Mouse (Mus musculus): ENCODE measurements around the gene Hibch.

Hibch gene

GRCm38 (mm10) chr1:52844782-52845665 lies at the start of gene Hibch:
Gene Hibch, plus strand, starts transcription at chr1:52844929.
- peak; percentile 85 for DNase-seq (ENCODE audit: low spot score)

- no peak for DNase-seq (ENCODE audit: low spot score)
Measured at GRCm38 (mm10) chr1:52795927-52796326, 48.8 kb upstream of the Hibch start.

DNA sequence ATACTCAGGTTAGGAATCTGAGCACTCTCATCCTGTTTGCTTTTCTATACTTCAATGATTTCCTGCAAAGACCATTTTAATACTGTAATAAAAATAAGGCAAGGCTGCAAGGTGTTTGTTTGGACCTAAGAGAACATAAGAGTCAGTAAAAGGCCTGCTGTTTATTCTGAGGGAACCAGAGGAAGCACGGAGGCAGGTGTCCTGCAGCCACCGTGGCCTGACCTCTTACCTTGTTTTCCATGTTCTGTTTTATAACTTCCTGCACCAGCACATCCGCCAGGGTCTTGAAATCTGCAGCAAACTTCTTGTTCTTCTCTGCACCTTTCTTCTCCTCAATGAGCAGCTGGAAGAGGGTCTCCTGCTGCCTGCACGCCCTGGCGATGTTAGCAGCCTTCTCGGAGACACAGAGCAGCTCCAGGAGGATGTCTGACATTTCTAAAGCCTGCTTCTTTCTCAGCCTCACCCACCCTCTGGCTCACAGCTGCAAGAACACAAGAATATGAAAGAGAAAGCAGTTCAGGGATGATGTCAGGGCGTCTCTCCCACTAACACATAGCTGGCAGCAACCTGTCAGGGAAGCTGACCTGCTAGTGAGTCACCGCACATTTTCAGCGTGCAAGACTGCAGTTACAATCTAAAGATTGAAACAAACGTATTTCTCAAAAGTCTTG lies 45.5 kb upstream of the Hibch start:
- no peak for DNase-seq (ENCODE audit: low spot score)

GRCm38 (mm10) chr1:52799772-52800171 lies 45.0 kb upstream of the Hibch start:
- no peak for DNase-seq (ENCODE audit: low spot score)

GRCm38 (mm10) chr1:52800340-52800740 lies 44.4 kb upstream of the Hibch start:
- DNase-seq (ENCODE audit: low spot score), result no peak

DNA sequence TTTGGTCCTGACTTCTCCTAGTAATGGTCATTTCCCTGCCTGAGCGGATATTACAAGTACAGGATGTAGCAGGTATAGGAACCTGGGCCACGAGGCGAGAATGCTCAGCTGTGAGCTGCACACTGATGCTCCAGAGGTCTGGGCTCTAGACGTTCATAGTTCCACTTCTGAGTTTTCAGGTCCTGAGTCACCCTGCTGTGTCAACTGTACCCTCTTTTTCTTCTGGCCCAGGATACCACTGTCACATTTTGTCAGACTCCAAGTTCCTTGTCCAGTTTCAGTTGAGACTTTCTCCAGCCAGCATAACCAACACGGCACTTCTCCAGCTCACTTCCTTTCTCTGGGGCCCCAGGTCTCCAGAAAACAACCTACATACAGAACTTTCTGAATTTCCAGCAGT lies 43.1 kb upstream of the Hibch start:
- no peak for DNase-seq (ENCODE audit: low spot score)

GRCm38 (mm10) chr1:52802406-52802975 lies 42.2 kb upstream of the Hibch start:
- DNase-seq (ENCODE audit: low spot score), result no peak

DNA sequence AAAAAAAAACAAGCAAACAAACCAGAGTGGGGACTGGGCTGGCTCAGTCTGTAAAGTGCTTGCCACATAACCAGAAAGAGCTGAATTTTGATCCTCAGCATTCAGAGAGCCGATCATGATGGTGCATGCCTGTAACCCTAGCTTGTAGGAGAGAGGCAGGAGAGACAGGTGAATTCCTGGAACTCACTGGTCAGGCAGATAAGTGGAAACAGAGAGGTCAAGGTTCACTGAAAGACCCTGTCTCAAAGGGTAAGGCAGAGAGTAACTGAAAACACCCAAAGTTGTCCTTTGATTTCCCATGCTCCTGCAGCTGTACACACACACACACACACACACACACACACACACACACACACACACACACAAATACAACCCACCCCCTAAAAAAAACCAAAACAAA lies 39.7 kb upstream of the Hibch start:
- no peak for DNase-seq (ENCODE audit: low spot score)

DNA sequence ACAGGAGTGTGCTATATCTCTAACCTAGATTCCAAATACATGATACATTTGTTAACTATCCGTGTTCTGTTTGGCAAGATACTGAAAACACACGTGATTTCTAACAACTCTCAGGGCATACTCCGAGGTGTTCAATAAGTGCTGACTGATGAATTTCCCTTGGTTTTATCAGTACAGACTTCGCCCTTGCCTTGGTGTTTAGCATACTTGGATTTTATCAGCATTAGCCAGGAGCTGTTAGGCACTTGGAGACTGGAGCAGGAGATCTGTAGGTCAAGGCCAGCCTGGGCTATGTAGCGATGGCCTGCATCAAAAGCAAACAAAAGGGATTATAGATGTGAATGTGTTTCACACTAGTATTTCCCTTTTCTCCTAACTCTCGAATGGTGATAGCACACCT lies 36.3 kb upstream of the Hibch start:
- DNase-seq (ENCODE audit: low spot score), result no peak

GRCm38 (mm10) chr1:52816232-52816891 lies 28.4 kb upstream of the Hibch start:
- DNase-seq (ENCODE audit: low spot score), result no peak

DNA sequence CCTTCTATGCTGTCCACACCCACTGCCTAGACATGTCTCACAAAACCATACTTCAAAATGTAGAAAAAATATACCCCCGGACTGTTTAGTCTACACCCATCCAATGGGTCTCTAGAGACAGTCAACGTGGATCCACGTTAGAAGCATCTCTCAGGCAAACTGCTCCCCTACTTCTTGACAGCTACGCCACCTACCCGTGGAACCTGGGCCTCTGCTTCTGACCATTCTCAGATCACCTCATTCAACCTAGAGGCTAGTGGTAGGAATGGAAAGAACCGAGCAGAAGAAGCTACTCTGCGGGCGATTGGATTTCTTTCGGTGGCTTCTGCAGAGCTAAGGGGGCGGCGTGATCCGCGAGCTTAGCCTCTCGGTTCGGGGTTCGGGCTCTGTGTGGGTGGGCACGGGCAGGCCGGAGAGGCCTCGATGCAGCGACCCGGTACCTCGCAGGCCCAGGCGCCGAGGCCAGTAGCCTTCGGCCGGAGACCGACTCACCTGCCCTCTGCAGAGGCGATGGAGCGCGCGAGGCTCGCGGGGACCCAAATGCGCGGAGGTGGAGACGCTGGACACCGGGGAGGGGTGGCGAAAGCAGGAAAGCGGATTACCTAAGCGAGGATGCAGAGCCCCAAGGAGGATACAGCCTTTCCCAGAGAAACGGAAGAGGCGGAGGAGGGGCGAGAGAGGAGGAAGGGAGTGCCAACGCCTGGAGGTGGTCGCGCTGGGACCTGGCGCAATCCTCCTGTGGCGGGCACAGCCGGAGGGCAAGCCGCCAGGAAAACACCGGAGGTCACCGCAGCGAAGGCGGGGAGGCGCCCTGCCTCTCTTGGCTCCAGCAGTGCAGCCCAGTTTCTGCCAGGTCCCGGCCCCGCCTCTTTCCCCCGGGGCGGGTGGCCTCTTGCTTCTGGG lies 27.6 kb upstream of the Hibch start, which contains the start of gene Inpp1:
Inpp1 (minus strand) TSS at position 779 of the 903 bp plus-strand sequence.
- DNase-seq (ENCODE audit: low spot score), result no peak

DNA sequence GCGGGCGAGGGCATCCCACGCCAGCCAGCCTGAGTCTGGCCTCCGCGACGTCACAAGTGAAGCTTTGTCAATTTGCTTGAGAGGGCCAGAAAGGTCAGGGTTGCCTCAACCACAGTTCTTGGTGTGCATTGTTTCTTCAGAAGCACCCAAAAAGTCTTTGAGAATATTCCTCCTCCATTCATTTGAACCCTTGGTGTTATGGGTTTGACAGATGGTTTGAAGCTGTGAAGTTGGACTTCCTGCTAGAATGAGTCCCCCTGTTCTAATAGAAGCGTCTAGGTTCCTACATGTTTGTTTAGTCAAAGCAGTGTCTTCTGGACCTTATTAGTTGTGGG lies 26.9 kb upstream of the Hibch start:
- DNase-seq (ENCODE audit: low spot score), result no peak

DNA sequence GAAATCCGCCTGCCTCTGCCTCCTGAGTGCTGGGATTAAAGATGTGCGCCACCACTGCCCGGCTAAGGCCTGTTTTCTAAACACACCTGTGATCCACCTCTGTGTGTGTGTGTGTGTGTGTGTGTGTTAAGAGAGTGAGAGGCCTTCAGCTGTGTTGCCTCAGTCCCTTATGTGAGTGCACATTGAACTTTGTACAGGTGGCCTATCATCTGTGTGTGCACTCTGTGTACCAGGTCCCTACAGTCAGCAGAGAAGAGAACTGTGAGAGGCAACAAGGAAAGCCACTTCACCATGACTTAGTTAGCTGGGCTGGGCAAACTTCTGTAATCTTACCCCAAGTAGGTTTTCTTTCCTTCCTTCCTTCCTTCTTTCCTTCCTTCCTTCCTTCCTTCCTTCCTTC lies 5.6 kb upstream of the Hibch start:
- no peak for DNase-seq (ENCODE audit: low spot score)

GRCm38 (mm10) chr1:52844354-52844753 lies 375 bp upstream of the Hibch start:
- DNase-seq (ENCODE audit: low spot score), result no peak

- DNase-seq (ENCODE audit: low spot score), result no peak
Measured at GRCm38 (mm10) chr1:52846556-52846955, 1.8 kb downstream of the Hibch start.

DNA sequence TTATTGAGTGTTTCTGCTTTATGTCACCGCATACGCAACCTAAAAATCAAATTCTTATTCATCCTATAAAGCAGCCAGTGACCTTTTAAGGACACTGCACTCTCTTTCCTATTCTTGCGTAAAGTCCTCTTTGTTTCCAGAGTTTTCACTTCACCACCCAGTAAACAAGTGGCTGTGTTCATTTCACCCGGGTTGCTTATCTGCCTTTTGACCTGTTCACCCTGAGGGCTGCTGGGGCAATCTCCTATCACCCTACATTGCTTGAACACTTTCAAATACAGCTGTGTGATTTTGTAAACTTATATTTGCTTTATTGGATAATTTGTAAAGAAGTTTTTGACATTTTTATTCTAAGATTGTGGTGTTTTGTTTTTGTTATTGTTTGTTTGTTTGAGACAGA lies 4.7 kb downstream of the Hibch start:
- no peak for DNase-seq (ENCODE audit: low spot score)

DNA sequence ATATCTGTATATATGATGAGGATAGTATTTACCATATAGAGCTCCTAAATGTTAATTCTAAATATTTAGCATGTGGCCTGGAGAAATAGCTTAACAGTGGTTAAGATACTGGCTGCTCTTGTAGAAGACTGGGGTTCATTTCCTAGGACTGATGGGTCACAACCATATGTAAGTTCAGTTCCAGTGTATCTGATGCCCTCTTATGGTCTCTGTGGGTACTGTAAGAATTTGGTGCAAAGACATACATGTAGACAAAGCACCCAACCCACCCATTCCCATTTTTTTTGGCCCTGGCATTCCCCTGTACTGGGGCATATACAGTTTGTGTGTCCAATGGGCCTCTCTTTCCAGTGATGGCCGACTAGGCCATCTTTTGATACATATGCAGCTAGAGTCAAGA lies 9.3 kb downstream of the Hibch start:
- DNase-seq (ENCODE audit: low spot score), result peak; percentile 63

DNA sequence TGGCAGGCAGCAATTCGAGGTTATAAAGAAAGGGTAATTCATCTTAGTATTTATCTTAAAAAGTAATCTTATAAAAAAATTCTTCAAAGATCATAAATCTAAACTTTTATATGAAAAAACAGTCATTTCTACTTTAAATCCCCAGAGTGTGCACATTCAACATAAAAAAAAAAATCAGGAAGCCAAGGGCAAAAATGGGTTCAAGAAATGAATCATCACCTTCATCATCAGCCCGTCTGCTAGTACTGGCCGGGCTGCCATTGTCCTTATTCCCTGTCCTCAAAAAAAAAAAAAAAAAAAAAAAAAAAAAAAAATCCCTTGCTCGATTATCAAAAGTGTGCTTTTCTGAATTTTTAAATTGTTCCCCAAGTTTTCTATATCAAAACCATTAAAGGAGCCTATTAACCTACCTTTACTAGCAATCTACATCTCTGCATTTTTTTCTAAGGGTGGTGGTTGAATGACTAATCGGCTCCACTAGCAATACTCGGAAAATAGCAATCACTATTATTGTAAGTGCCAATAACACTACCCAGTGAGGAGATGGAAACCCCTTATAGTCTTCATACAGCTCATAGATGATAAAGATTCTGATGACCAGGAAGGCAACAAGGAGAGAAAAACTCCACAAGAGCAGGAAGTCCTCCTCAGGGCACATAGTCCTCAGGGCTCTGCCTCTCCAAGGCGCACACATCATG lies 11.3 kb downstream of the Hibch start:
- DNase-seq (ENCODE audit: low spot score), result no peak

- no peak for DNase-seq (ENCODE audit: low spot score)
Measured at GRCm38 (mm10) chr1:52864220-52864619, 19.5 kb downstream of the Hibch start.

- DNase-seq (ENCODE audit: low spot score), result no peak
Measured at GRCm38 (mm10) chr1:52866007-52866406, 21.3 kb downstream of the Hibch start.

GRCm38 (mm10) chr1:52867876-52868275 lies 23.1 kb downstream of the Hibch start:
- no peak for DNase-seq (ENCODE audit: low spot score)

Measured in layer of hippocampus, adult 9-10 months (tissue).